Comparison of ENCODE assay signal across 8 mouse cellular contexts in the genomic region with DNA sequence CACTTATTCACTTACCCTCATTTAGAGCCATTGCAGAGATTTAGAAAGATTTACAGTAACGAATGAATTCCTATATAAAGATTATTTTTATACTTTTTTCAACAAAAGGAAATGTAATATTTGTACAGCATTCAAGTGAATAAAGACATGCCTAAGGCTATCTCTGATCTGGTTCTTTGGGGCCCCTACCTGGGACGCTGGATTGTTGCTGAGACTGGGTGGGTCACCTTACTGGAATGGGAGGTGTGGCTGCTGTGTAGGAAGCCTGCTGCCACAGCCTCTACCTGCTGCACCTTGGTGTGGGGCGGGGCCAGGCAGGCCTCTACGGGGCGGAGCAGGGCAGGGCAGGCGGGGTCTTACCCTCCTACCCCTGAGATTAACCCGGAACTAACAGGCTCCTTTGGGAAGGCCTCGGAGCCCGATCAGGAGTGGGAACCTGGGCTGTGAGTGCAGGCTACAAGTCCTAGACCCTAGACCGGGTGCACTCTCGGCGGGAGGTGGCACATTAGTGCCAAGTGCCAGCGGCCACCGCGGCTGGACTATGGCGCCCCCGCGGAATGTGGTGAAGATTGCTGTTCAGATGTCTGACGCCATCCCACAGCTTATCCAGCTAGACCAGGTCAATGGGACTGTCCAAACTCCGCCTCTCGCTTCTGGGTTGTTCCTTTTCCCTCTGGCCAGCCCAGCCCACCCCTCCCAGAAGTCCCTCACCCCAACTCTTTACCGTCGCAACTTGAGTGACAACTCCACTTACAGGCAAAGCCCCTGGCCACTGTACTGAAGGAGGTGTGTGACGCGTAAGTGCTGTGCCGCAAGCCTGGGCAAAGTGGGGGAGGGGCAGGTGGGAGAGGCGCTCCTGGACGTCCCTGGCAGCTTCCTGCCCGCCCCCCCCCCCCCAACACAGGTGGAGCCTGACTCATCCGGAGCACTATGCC. TPM values are rescaled to one million over a fixed set of nuclear protein-coding genes. Genes with fewer than 3 reads are reported as not detected.
DNase-seq lines count a peak whose midpoint lies in the region; ATAC-seq lines count a peak whose summit lies in the region.

A gene (plus strand): TSS at position 391 of the 935 bp plus-strand sequence.

- WGBS in embryonic facial prominence, embryonic 14.5 days, result 4% methylated on average over 25 of the region's 30 CpGs
- 8% methylated on average over 29 of the region's 30 CpGs for WGBS in hindbrain, embryonic 10.5 days

- ATAC-seq in frontal cortex, adult (ENCODE audit: low TSS enrichment), result peak; percentile 22
- peak; percentile 90 for ATAC-seq in embryonic facial prominence, embryonic 14.5 days (ENCODE audit: low read depth)
- ATAC-seq in megakaryocyte, adult 5-6 weeks (ENCODE audit: poor library complexity, severe bottlenecking), result peak; percentile 33

- intact Hi-C loops in left cerebral cortex, postnatal 25 days (cut with DNase I), result no loop called here

- no peaks in the 10 kb centered on the region for H3K9me3 ChIP-seq in embryonic facial prominence, embryonic 14.5 days (ENCODE audit: control insufficient read depth, low read length)
- no peaks in the 10 kb centered on the region for H3K9me3 ChIP-seq in hindbrain, embryonic 10.5 days

- H3K36me3 ChIP-seq in embryonic facial prominence, embryonic 14.5 days (ENCODE audit: control insufficient read depth, insufficient read depth, low read length), result peaks cover 70% of the 10 kb centered on the region
- H3K36me3 ChIP-seq in hindbrain, embryonic 10.5 days, result peaks cover 88% of the 10 kb centered on the region
- peaks cover 15% of the 10 kb centered on the region for H3K36me3 ChIP-seq in splenic B cell, adult 2 months (ENCODE audit: control insufficient read depth, insufficient read depth, low read length, poor library complexity, severe bottlenecking)

- DNase-seq in frontal cortex, adult 2 months (ENCODE audit: extremely low spot score in 1 of 2, low spot score in 1 of 2), result no peak
- DNase-seq in adrenal gland, postnatal 14 days, result peak; percentile 83
- DNase-seq in embryonic facial prominence, embryonic 14.5 days (ENCODE audit: low spot score), result peak; percentile 85
- peak; percentile 51 for DNase-seq in hindbrain, embryonic 10.5 days (ENCODE audit: low spot score)
- DNase-seq in left cerebral cortex, postnatal 25 days (ENCODE audit: low spot score in 2 of 2), result peak; percentile 55 to 60
- peak; percentile 28 for DNase-seq in splenic B cell, adult 2 months (ENCODE audit: low read depth, low spot score)

- H3K27me3 ChIP-seq in embryonic facial prominence, embryonic 14.5 days (replicated peaks; ENCODE audit: control insufficient read depth, insufficient read depth, low read length), result no peaks in the 10 kb centered on the region
- no peaks in the 10 kb centered on the region for H3K27me3 ChIP-seq in hindbrain, embryonic 10.5 days (ENCODE audit: insufficient read depth, poor library complexity, severe bottlenecking)
- H3K27me3 ChIP-seq in splenic B cell, adult 2 months (ENCODE audit: control insufficient read depth, insufficient read depth, low read length, poor library complexity, severe bottlenecking), result no peaks in the 10 kb centered on the region; the same call in 1 of the 2 replicates

- H3K4me2 ChIP-seq in embryonic facial prominence, embryonic 14.5 days (ENCODE audit: low read depth, low read length), result peak within 1 kb of the TSS; percentile 80

- peak within 1 kb of the TSS; percentile 82 for H3K27ac ChIP-seq in embryonic facial prominence, embryonic 14.5 days (replicated peaks; ENCODE audit: low read depth, low read length)
- peak within 1 kb of the TSS; percentile 64 for H3K27ac ChIP-seq in hindbrain, embryonic 10.5 days

- H3K4me3 ChIP-seq in embryonic facial prominence, embryonic 14.5 days (ENCODE audit: low read depth, low read length), result peak within 1 kb of the TSS; percentile 41
- peak within 1 kb of the TSS; percentile 38 for H3K4me3 ChIP-seq in hindbrain, embryonic 10.5 days

- peaks cover 11% of the 10 kb centered on the region for H3K4me1 ChIP-seq in embryonic facial prominence, embryonic 14.5 days (ENCODE audit: control insufficient read depth, insufficient read depth, low read length)
- H3K4me1 ChIP-seq in hindbrain, embryonic 10.5 days (replicated peaks), result peaks cover 21% of the 10 kb centered on the region

- H3K9ac ChIP-seq in embryonic facial prominence, embryonic 14.5 days (ENCODE audit: low read depth, low read length), result peak within 1 kb of the TSS; percentile 61

RNA-seq across cellular contexts. Expression of the gene that starts here (rescaled TPM):
- polyA plus RNA-seq in frontal cortex, adult 2 months (2012; rRNA removed), result 2.4 and 2.6 TPM in 2 replicates
- 3.9 and 5.0 TPM in 2 replicates for total RNA-seq in adrenal gland, postnatal 14 days (2021)
- 5.1 and 7.4 TPM in 2 replicates for polyA plus RNA-seq in embryonic facial prominence, embryonic 14.5 days (2014; fragmentation: Nextera tagmentation; extraction: Ambion mirVana)
- polyA plus RNA-seq in hindbrain, embryonic 10.5 days (2016; fragmentation: Nextera tagmentation; extraction: Ambion mirVana), result 2.1 and 2.9 TPM in 2 replicates
- total RNA-seq in left cerebral cortex, postnatal 25 days (2021), result 1 to 10 TPM in 1 of 2 experiments, under 1 TPM in 1; 0.62 to 1.8 TPM
- total RNA-seq in megakaryocyte, adult 5-6 weeks (2015), result 0.46 and 0.58 TPM in 2 replicates
- total RNA-seq in megakaryocyte, adult 5-6 weeks (2017), result 0.20 and 0.51 TPM in 2 replicates

Comparison
In these comparisons a context has a peak if more than half of its experiments do, and no peak if none do; other contexts are left out.
1. Peak in ATAC-seq in megakaryocyte, adult 5-6 weeks; RNA of the gene not detected or under 1 TPM.
2. ATAC-seq: peak in every context shown above with its lines; median percentile 90 in embryonic facial prominence, embryonic 14.5 days; 33 in megakaryocyte, adult 5-6 weeks; 22 in frontal cortex, adult.
3. DNase-seq: peak in adrenal gland, postnatal 14 days (single experiment), embryonic facial prominence, embryonic 14.5 days (single experiment), hindbrain, embryonic 10.5 days (single experiment), left cerebral cortex, postnatal 25 days (2 of 2) and splenic B cell, adult 2 months (single experiment); none in frontal cortex, adult 2 months (0 of 2).